Mouse (Mus musculus) embryonic fibroblast, embryonic 13.5 days (primary cell): ENCODE measurements around the gene Arhgap19. TPM values are rescaled to one million over a fixed set of nuclear protein-coding genes. Genes with fewer than 3 reads are reported as not detected.

Source experiments
- H3K27ac ChIP-seq: 2 replicates; pipeline ENCODE4 v1.5.1; 2012; ENCODE audit warnings: low read length, control low read depth, inconsistent platforms; ENCODE audit not compliant: insufficient read depth
- H3K4me1 ChIP-seq: 2 replicates; pipeline ENCODE4 v1.6.1; 2011; ENCODE audit warnings: low read length; ENCODE audit not compliant: control insufficient read depth, insufficient read depth
- H3K4me3 ChIP-seq: 2 replicates; pipeline ENCODE4 v1.5.1; 2011; ENCODE audit warnings: mild to moderate bottlenecking, control low read depth, low read length; ENCODE audit not compliant: insufficient read depth
- CTCF ChIP-seq: IDR thresholded peaks from 2 replicates; pipeline ENCODE4 v1.5.1; 2011; ENCODE audit warnings: mild to moderate bottlenecking, control low read depth, low read length, moderate library complexity, borderline replicate concordance; ENCODE audit not compliant: insufficient read depth
- POLR2A ChIP-seq: IDR thresholded peaks from 2 replicates; pipeline ENCODE4 v1.6.1; 2011; ENCODE audit warnings: low read depth, mild to moderate bottlenecking, control low read depth, low read length, moderate library complexity
- polyA plus RNA-seq: library from polyadenylated mRNA; stranded (reverse); fragments of >200 nt; gene quantifications from 2 replicates; pipeline ENCODE4 v1.2.4, GENCODE M21; 2011; ENCODE audit warnings: low read depth; ENCODE audit not compliant: missing spikeins, insufficient read length

Arhgap19 gene
- polyA plus RNA-seq, 1 experiment: 10.4 TPM

- H3K27ac ChIP-seq: no peak overlapping the region
- no peaks in the 10 kb centered on the region for H3K4me1 ChIP-seq
- no peak for TF ChIP-seq POLR2A
- no peak for TF ChIP-seq CTCF
- H3K4me3 ChIP-seq: no peak overlapping the region
Observed at GRCm38 (mm10) chr19:41842706-41843105, 40.9 kb upstream of the Arhgap19 start.

DNA sequence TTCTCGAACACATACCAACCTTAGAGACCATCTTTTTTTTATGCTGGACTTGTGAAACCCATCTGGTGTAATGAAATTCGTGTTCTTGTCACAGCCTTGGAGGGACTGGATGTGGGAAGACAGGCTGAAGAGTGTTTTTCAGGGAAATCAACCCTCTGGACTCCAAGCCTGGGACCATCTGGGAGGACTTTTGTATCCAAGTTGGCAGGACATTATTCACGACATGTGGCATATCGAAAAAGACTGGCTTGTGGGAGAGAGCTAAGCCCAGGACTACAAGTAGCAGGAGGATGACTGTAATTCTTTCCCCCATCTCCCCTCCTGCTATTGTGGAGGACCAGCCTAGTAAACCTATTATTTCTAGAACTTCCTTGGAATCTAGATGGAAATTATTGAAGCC lies 40.3 kb upstream of the Arhgap19 start:
- Histone ChIP-seq H3K27ac (no peak overlapping the region), H3K4me3 (no peak overlapping the region), H3K4me1 (no peaks in the 10 kb centered on the region)
- TF ChIP-seq CTCF (no peak), POLR2A (no peak)

DNA sequence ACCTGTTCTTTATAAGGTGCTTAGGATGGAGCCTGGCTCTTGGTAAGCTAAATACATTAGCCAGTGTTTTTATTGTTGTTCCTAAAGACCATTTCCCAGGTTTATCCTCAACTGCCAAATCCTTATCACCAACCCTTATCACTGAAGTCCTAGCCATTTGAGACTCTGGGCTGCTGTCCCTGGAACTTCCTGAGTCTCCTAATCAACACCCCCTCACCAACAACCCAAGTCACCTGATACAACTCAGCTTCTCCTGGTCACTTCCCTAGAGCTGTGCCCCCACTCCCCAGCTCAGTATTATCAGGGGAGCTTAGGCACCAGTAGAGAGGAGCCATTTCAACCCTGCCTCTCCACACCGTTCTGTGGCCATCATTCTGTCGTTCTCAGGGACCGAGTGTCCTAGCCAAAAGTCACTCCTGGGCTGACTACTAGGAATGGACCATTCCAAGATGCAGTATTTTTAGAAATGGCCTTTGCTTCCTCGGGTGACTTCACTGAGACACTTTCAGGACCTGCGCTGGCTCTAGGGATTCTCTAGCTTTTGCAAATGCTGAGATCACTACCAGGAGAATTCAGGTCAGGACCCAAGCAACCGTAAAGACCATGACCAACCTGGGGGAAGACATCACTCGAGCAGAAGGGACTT lies 39.4 kb upstream of the Arhgap19 start:
- Histone ChIP-seq H3K4me3 (no peak overlapping the region), H3K27ac (no peak overlapping the region), H3K4me1 (no peaks in the 10 kb centered on the region)
- TF ChIP-seq CTCF (no peak), POLR2A (no peak)

GRCm38 (mm10) chr19:41839685-41840084 lies 37.8 kb upstream of the Arhgap19 start:
- TF ChIP-seq POLR2A: no peak
- TF ChIP-seq CTCF: no peak
- Histone ChIP-seq H3K4me1 (no peaks in the 10 kb centered on the region), H3K4me3 (no peak overlapping the region), H3K27ac (no peak overlapping the region)

DNA sequence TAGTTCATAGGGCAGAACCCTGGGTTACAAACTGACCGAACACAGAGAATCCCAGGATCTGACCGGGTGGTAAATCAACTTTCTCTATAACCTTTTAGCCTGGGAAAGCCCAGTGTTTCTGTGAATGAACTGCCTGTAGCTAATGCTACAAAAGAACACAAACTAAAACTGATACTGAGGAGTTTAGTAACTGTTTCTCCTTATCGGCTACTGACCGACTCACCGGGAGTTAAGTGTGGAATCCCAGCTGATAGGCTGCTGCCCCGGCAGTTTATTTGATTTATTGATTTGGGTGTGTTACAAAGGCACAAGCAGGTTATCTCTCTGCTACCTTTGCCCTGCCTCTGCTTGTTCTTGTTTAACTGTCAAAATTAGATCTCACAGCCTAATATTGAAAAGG lies 37.0 kb upstream of the Arhgap19 start:
- Histone ChIP-seq H3K4me1 (no peaks in the 10 kb centered on the region), H3K27ac (no peak overlapping the region), H3K4me3 (no peak overlapping the region)
- TF ChIP-seq CTCF (no peak), POLR2A (no peak)

GRCm38 (mm10) chr19:41837917-41838261 lies 36.0 kb upstream of the Arhgap19 start:
- Histone ChIP-seq H3K4me3 (no peak overlapping the region), H3K4me1 (no peaks in the 10 kb centered on the region), H3K27ac (no peak overlapping the region)
- no peak for TF ChIP-seq CTCF
- TF ChIP-seq POLR2A: no peak

DNA sequence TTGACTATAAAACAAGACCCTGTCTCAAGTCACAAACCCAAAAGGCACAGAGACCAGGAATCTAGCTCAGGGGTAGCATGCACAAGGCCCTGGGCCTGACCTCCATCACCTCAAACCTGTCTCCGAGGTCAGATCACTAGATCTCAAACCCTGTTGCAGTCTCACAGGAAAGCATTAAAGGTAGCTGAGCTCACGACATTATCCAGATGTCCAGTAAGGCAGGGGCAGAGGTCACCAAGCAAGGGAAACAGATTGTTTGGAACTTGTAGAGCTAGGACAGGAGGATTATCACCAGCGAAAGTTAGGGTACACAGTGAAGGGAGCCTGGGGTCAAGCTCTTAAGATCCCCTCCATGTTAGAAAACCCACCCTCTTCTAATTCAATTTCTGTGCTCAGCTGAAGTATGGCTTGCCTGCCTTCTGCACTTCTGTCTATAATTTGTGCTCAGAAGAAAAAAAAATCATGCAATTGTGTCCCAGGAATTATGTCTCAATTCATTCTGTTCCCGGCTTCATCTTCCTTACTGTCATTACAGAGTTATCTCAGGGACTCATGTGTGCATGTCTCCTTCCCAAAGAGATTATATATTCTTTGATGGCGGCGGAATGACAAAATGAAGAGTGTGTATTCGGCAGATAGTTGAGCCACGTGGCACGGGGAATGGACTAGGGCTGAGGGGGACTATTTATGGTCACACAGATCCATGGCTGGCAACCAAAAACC lies 35.5 kb upstream of the Arhgap19 start:
- Histone ChIP-seq H3K4me3 (no peak overlapping the region), H3K4me1 (no peaks in the 10 kb centered on the region), H3K27ac (no peak overlapping the region)
- TF ChIP-seq POLR2A (no peak), CTCF (no peak)

DNA sequence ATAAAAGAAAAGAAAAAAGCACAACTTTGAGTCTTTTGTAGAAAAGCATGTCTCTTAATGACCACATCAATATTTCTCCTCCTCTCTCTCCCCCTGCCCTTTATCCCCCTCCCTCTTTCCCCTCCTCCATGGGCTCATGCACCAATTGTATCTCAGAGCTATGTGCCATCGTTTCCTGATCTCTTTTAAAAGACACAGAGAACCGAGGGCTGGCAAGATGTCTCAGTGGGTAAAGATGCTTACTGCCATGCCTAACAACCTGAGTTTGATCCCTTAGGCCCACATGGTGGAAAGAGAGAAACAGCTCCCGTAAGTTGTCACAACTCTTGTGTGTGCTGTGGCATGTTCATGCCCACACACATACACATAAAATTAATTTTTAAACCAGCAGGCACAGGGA lies 34.9 kb upstream of the Arhgap19 start:
- Histone ChIP-seq H3K27ac (no peak overlapping the region), H3K4me3 (no peak overlapping the region), H3K4me1 (no peaks in the 10 kb centered on the region)
- TF ChIP-seq CTCF: no peak
- TF ChIP-seq POLR2A: no peak

DNA sequence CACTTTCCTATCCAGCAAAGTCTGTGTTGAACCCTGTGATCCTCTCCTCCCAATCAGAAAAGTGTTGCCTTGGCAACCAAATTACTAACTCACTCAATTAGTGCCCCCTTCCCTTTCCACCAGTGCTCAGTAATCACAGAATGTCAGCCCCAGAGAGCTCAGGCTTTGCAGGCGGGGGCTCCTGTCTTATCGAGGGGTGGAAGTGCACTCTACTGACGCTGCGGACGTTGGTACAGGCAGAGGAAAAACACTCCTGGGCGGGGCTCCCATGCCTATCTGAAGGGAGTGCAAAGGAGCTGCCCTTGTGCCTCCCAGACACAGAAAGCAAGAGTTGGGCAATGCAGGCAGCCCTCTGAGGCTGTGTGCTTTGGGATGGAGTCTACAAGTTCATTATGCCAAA lies 34.0 kb upstream of the Arhgap19 start:
- TF ChIP-seq POLR2A: no peak
- TF ChIP-seq CTCF: no peak
- H3K4me3 ChIP-seq: no peak overlapping the region
- no peak overlapping the region for H3K27ac ChIP-seq
- no peaks in the 10 kb centered on the region for H3K4me1 ChIP-seq

DNA sequence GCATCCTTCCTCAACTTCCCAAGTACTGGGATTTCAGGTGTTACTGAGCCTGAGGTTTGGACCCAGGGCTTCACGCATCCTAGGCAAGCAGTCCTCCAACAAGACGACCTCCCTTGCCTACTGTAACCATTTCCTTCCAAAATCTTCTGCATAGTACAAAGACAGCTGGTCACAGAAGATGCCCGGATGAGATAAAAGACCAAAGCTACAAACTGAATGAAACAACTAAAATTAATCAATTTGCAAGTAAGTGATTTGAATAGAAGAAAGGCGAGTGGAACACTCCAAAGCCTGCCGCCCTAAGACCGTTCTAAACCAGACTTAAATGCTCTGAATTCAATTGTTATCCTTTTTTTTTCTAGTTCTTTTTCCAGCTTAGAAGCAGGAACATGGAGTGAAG lies 33.6 kb upstream of the Arhgap19 start:
- Histone ChIP-seq H3K4me1 (no peaks in the 10 kb centered on the region), H3K27ac (no peak overlapping the region), H3K4me3 (no peak overlapping the region)
- TF ChIP-seq POLR2A (no peak), CTCF (no peak)
